Mouse (Mus musculus): ENCODE measurements around the gene Psors1c2. TPM values are rescaled to one million over a fixed set of nuclear protein-coding genes. Genes with fewer than 3 reads are reported as not detected.
A peak's percentile ranks its signal among the peaks of the same experiment; 100 is the strongest.

Gene Psors1c2
- 0.81 and 1.1 TPM in 2 replicates for polyA plus RNA-seq (2016; fragmentation: Nextera tagmentation; extraction: Ambion mirVana)

GRCm38 (mm10) chr17:35532901-35533300 lies at the start of gene Psors1c2:
Gene Psors1c2, plus strand, starts transcription at chr17:35533201.
- peaks cover 12% of the 10 kb centered on the region for H3K4me1 ChIP-seq
- no peak within 1 kb of the TSS for H3K27ac ChIP-seq
- peaks cover 15% of the 10 kb centered on the region for H3K27me3 ChIP-seq (ENCODE audit: insufficient read depth, poor library complexity, severe bottlenecking)
- 24% methylated on average over 7 of the region's 7 CpGs for WGBS
- DNase-seq (ENCODE audit: low spot score): no peak
- no peak within 1 kb of the TSS for H3K4me3 ChIP-seq
- no peaks in the 10 kb centered on the region for H3K9me3 ChIP-seq
- peaks cover 30% of the 10 kb centered on the region for H3K36me3 ChIP-seq

GRCm38 (mm10) chr17:35484066-35484465 lies 48.9 kb upstream of the Psors1c2 start:
- WGBS: 2% methylated on average over 9 of the region's 9 CpGs
- Histone ChIP-seq H3K27ac (no peak overlapping the region), H3K4me1 (peaks cover 5% of the 10 kb centered on the region; the same call in 1 of the 2 replicates), H3K36me3 (no peaks in the 10 kb centered on the region), H3K4me3 (no peak overlapping the region), H3K27me3 (ENCODE audit: insufficient read depth, poor library complexity, severe bottlenecking) (no peaks in the 10 kb centered on the region), H3K9me3 (no peaks in the 10 kb centered on the region)
- no peak for DNase-seq (ENCODE audit: low spot score)

- no peaks in the 10 kb centered on the region for H3K36me3 ChIP-seq
- no peak overlapping the region for H3K4me3 ChIP-seq
- peaks cover 5% of the 10 kb centered on the region; the same call in 1 of the 2 replicates for H3K4me1 ChIP-seq
- 40% methylated on average over 4 of the region's 4 CpGs for WGBS
- peak overlapping the region; percentile 53; the same call in 1 of the 2 replicates for H3K27ac ChIP-seq
- DNase-seq (ENCODE audit: low spot score): no peak
- H3K27me3 ChIP-seq (ENCODE audit: insufficient read depth, poor library complexity, severe bottlenecking): 0 out of 2 replicates have a peak, but pooled peaks cover 4% of the 10 kb centered on the region
- no peaks in the 10 kb centered on the region for H3K9me3 ChIP-seq
These were observed 47.3 kb upstream of the Psors1c2 start for GRCm38 (mm10) chr17:35485702-35486101.

GRCm38 (mm10) chr17:35486726-35487125 lies 46.3 kb upstream of the Psors1c2 start:
- Histone ChIP-seq H3K9me3 (no peaks in the 10 kb centered on the region), H3K4me3 (no peak overlapping the region), H3K4me1 (peaks cover 5% of the 10 kb centered on the region; the same call in 1 of the 2 replicates), H3K27me3 (ENCODE audit: insufficient read depth, poor library complexity, severe bottlenecking) (0 out of 2 replicates have a peak, but pooled peaks cover 4% of the 10 kb centered on the region), H3K27ac (no peak overlapping the region), H3K36me3 (no peaks in the 10 kb centered on the region)
- 40% methylated on average over 10 of the region's 10 CpGs for WGBS
- DNase-seq (ENCODE audit: low spot score): no peak

GRCm38 (mm10) chr17:35488041-35488440 lies 45.0 kb upstream of the Psors1c2 start:
- no peak for DNase-seq (ENCODE audit: low spot score)
- H3K27me3 ChIP-seq (ENCODE audit: insufficient read depth, poor library complexity, severe bottlenecking): 0 out of 2 replicates have a peak, but pooled peaks cover 4% of the 10 kb centered on the region
- WGBS: 94% methylated on average over 2 of the region's 2 CpGs
- H3K27ac ChIP-seq: no peak overlapping the region
- peaks cover 5% of the 10 kb centered on the region; the same call in 1 of the 2 replicates for H3K4me1 ChIP-seq
- H3K9me3 ChIP-seq: no peaks in the 10 kb centered on the region
- no peaks in the 10 kb centered on the region for H3K36me3 ChIP-seq
- H3K4me3 ChIP-seq: no peak overlapping the region

DNA sequence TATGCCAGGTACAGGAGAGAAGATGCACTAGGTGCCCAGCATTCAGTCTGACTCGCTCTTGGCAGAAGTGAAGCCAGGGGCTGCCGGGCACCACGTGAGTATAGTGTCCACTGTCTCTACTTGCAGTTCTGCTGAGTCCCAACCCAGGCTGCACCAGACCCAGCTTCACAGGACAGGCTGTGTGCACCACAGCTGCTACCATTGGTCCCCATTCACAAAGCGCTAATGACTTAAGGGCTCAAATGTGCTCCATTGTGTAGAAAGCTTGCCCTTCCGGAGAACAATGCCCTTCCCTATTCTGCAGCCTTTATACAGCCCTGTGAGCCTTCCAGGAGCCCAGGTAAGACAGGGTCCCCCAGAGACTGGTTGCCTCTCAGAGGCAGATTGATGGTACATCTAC lies 42.7 kb upstream of the Psors1c2 start:
- no peaks in the 10 kb centered on the region for H3K36me3 ChIP-seq
- H3K4me1 ChIP-seq: peaks cover 5% of the 10 kb centered on the region; the same call in 1 of the 2 replicates
- no peaks in the 10 kb centered on the region for H3K9me3 ChIP-seq
- 0 out of 2 replicates have a peak, but pooled peaks cover 4% of the 10 kb centered on the region for H3K27me3 ChIP-seq (ENCODE audit: insufficient read depth, poor library complexity, severe bottlenecking)
- H3K4me3 ChIP-seq: no peak overlapping the region
- WGBS: 74% methylated on average over 5 of the region's 5 CpGs
- H3K27ac ChIP-seq: no peak overlapping the region
- DNase-seq (ENCODE audit: low spot score): no peak

DNA sequence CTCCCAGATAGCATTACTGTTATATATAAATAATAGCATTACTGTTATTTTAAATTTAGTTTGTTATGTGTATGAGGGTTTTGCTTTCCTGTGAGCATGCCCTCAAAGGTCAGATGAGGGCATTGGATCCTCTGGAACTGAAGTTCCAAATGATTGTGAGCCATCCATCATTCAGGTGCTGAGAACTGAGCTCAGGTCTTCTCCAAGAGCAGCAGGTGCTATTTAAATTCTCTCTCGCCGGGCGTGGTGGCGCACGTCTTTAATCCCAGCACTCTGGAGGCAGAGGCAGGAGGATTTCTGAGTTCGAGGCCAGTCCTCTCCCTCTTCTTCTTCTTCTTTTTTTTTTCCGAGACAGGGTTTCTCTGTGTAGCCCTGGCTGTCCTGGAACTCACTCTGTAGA lies 35.9 kb upstream of the Psors1c2 start:
- Histone ChIP-seq H3K9me3 (no peaks in the 10 kb centered on the region), H3K4me3 (no peak overlapping the region), H3K36me3 (no peaks in the 10 kb centered on the region), H3K27me3 (ENCODE audit: insufficient read depth, poor library complexity, severe bottlenecking) (0 out of 2 replicates have a peak, but pooled peaks cover 3% of the 10 kb centered on the region), H3K4me1 (no peaks in the 10 kb centered on the region), H3K27ac (no peak overlapping the region)
- DNase-seq (ENCODE audit: low spot score): no peak
- 84% methylated on average over 7 of the region's 7 CpGs for WGBS

- Histone ChIP-seq H3K4me3 (no peak overlapping the region), H3K36me3 (no peaks in the 10 kb centered on the region)
These were observed 30.8 kb upstream of the Psors1c2 start for GRCm38 (mm10) chr17:35502226-35502625.

DNA sequence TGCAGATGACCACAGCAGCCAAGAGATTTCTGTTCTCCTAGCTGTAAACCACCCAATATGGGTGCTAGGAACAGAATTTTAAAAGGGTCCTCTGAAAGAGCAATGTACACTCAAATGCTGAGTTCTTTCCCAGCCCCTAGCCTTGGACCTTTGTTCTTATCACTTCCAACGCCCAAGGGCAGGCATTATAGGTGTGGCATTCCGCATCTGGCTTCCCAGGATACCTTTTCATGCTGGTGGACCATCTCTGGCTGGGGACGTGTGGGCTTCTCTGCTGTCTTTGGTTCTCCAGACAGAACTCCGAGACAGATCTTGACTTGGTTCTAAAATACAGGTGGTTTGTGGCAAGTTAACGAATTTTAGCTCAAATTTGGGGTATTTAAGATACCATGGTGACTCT lies 30.2 kb upstream of the Psors1c2 start:
- WGBS: 38% methylated on average over 5 of the region's 5 CpGs
- no peak for DNase-seq (ENCODE audit: low spot score)
- H3K9me3 ChIP-seq: no peaks in the 10 kb centered on the region
- no peaks in the 10 kb centered on the region for H3K36me3 ChIP-seq
- H3K4me1 ChIP-seq: peaks cover 7% of the 10 kb centered on the region; the same call in 1 of the 2 replicates
- peaks cover 52% of the 10 kb centered on the region for H3K27me3 ChIP-seq (ENCODE audit: insufficient read depth, poor library complexity, severe bottlenecking)
- no peak overlapping the region for H3K4me3 ChIP-seq
- H3K27ac ChIP-seq: no peak overlapping the region

More at GRCm38 (mm10) chr17:35502226-35502625, 30.8 kb upstream of the Psors1c2 start:
- DNase-seq (ENCODE audit: low spot score): no peak
- Histone ChIP-seq H3K27ac (no peak overlapping the region), H3K27me3 (ENCODE audit: insufficient read depth, poor library complexity, severe bottlenecking) (peaks cover 46% of the 10 kb centered on the region), H3K4me1 (peaks cover 7% of the 10 kb centered on the region; the same call in 1 of the 2 replicates), H3K9me3 (no peaks in the 10 kb centered on the region)
- 5% methylated on average over 6 of the region's 6 CpGs for WGBS

- Histone ChIP-seq H3K27me3 (ENCODE audit: insufficient read depth, poor library complexity, severe bottlenecking) (peaks cover 60% of the 10 kb centered on the region), H3K36me3 (no peaks in the 10 kb centered on the region), H3K4me3 (no peak overlapping the region), H3K9me3 (no peaks in the 10 kb centered on the region), H3K27ac (no peak overlapping the region), H3K4me1 (peaks cover 7% of the 10 kb centered on the region; the same call in 1 of the 2 replicates)
- DNase-seq (ENCODE audit: low spot score): no peak
- 21% methylated on average over 5 of the region's 5 CpGs for WGBS
These were observed 29.2 kb upstream of the Psors1c2 start for GRCm38 (mm10) chr17:35503849-35504248.

- no peak for DNase-seq (ENCODE audit: low spot score)
- peaks cover 10% of the 10 kb centered on the region for H3K4me1 ChIP-seq
- WGBS: 14% methylated on average over 8 of the region's 8 CpGs
- H3K27ac ChIP-seq: no peak overlapping the region; the same call in 1 of the 2 replicates
- H3K4me3 ChIP-seq: no peak overlapping the region
- no peaks in the 10 kb centered on the region for H3K36me3 ChIP-seq
- H3K9me3 ChIP-seq: no peaks in the 10 kb centered on the region
- peaks cover 70% of the 10 kb centered on the region for H3K27me3 ChIP-seq (ENCODE audit: insufficient read depth, poor library complexity, severe bottlenecking)
These were observed 28.1 kb upstream of the Psors1c2 start for GRCm38 (mm10) chr17:35504628-35505481.

GRCm38 (mm10) chr17:35505776-35506175 lies 27.2 kb upstream of the Psors1c2 start, which contains the start of gene Pou5f1:
Gene Pou5f1, plus strand, starts transcription at chr17:35506018.
- H3K27me3 ChIP-seq (ENCODE audit: insufficient read depth, poor library complexity, severe bottlenecking): peaks cover 72% of the 10 kb centered on the region
- H3K27ac ChIP-seq: no peak within 1 kb of the TSS; the same call in 1 of the 2 replicates
- no peaks in the 10 kb centered on the region for H3K36me3 ChIP-seq
- H3K9me3 ChIP-seq: no peaks in the 10 kb centered on the region
- WGBS: 23% methylated on average over 13 of the region's 13 CpGs
- no peak for DNase-seq (ENCODE audit: low spot score)
- H3K4me3 ChIP-seq: no peak within 1 kb of the TSS
- peaks cover 10% of the 10 kb centered on the region for H3K4me1 ChIP-seq

- Histone ChIP-seq H3K9me3 (no peaks in the 10 kb centered on the region), H3K36me3 (no peaks in the 10 kb centered on the region), H3K4me3 (no peak overlapping the region), H3K27me3 (ENCODE audit: insufficient read depth, poor library complexity, severe bottlenecking) (peaks cover 72% of the 10 kb centered on the region), H3K4me1 (peaks cover 10% of the 10 kb centered on the region), H3K27ac (no peak overlapping the region)
- DNase-seq (ENCODE audit: low spot score): no peak
- WGBS: 7% methylated on average over 10 of the region's 10 CpGs
These were observed 26.1 kb upstream of the Psors1c2 start for GRCm38 (mm10) chr17:35506881-35507280.

Measured in heart, embryonic 10.5 days (tissue).